10 mouse cellular contexts compared by ENCODE assay signal in the genomic region with DNA sequence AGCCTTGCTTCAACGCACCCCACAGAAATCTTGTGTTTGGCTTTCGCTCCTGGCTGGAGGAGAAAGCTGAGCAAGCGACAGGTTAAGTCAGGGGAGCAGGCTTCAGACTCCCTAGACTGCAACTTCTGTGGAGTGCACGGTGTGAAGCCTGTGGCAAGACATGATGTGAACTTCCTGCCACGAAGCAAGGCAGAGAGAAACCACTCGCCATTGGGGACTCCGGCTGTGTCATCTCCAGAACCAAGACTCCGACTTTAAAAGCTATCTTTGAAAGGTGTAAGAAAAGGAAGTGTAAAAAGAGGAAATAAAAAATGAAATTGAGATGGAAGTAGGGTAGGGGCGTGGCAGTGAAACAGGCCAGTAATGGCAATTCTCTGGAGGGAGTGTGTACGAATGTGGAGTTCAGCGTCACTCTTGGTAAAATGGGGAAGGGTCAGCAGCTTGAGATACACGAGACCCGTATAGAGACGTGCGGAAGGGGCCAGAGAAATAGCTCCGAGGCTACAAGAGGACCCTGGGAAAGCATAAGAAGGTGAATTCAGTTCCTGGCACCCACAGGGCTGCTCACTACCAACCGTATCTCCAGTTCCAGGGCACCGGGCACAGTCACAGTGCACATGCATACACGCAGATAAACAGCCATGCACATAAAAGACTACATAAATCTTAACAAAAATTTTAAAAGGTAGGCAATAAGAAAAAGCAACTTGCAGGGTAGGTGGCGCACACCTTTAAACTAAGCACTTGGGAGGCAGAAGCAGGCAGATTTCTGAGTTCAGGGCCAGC. TPM values are rescaled to one million over a fixed set of nuclear protein-coding genes. Genes with fewer than 3 reads are reported as not detected.
A peak's percentile ranks its signal among the peaks of the same experiment; 100 is the strongest.
DNase-seq lines count a peak whose midpoint lies in the region; ATAC-seq and TF ChIP-seq lines count a peak whose summit lies in the region.
"Had no signal": no experiment of that assay in that cellular context is flagged by ENCODE, and none has a peak within 500 bp of the region (broad histone marks: within the 10 kb centered on the region; RNA-seq: fewer than 3 reads in every experiment).

No protein-coding gene starts in this region.

- ATAC-seq in megakaryocyte-erythroid progenitor cell, adult 5-6 weeks (replicated peaks; ENCODE audit: low FRiP score, low TSS enrichment, poor library complexity, severe bottlenecking) = peak; percentile 63

- H3K9me3 ChIP-seq in midbrain, embryonic 10.5 days (replicated peaks) = no peaks in the 10 kb centered on the region
- H3K9me3 ChIP-seq: neural tube, embryonic 13.5 days had no signal

- H3K27ac ChIP-seq in thymus, adult 2 months (ENCODE audit: control insufficient read depth, insufficient read depth, low read length) = peak overlapping the region; percentile 70
- no peak overlapping the region for H3K27ac ChIP-seq in midbrain, embryonic 10.5 days (replicated peaks)
- H3K27ac ChIP-seq: neural tube, embryonic 13.5 days had no signal

- WGBS in thymus, adult 2 months = 24% methylated on average over 20 of the region's 20 CpGs
- WGBS in midbrain, embryonic 10.5 days = 87% methylated on average over 20 of the region's 20 CpGs

- peaks cover 22% of the 10 kb centered on the region for H3K4me1 ChIP-seq in thymus, adult 2 months (replicated peaks; ENCODE audit: control insufficient read depth, insufficient read depth, low read length)
- no peaks in the 10 kb centered on the region for H3K4me1 ChIP-seq in midbrain, embryonic 10.5 days
- H3K4me1 ChIP-seq: neural tube, embryonic 13.5 days had no signal

- H3K27me3 ChIP-seq in thymus, adult 2 months (ENCODE audit: control insufficient read depth, insufficient read depth, low read length) = no peaks in the 10 kb centered on the region
- no peaks in the 10 kb centered on the region for H3K27me3 ChIP-seq in midbrain, embryonic 10.5 days (ENCODE audit: low read depth, poor library complexity, severe bottlenecking)
- H3K27me3 ChIP-seq: neural tube, embryonic 13.5 days had no signal

- DNase-seq in thymus, adult 2 months = peak; percentile 52
- no peak for DNase-seq in thymus, postnatal 10 days (ENCODE audit: low spot score in 2 of 2)
- peak; percentile 87 for DNase-seq in induced T-regulatory cell, adult 2 months (ENCODE audit: low read depth)
- DNase-seq in urinary bladder, postnatal 14 days (ENCODE audit: low spot score) = no peak
- DNase-seq in midbrain, embryonic 10.5 days (ENCODE audit: low spot score) = no peak
- DNase-seq in heart, adult 18-20 months = no peak
- no peak for DNase-seq in kidney, postnatal 10 days
- DNase-seq: right cerebral cortex, postnatal 14 days had no signal

- TF ChIP-seq CTCF in thymus, adult 2 months (IDR thresholded peaks at IDR 0.05; ENCODE audit: borderline replicate concordance, control insufficient read depth, extremely low read depth, insufficient read depth, low read length, poor library complexity) = no peak

- no peak for TF ChIP-seq POLR2A in thymus, adult 2 months (IDR thresholded peaks at IDR 0.05; ENCODE audit: control insufficient read depth, extremely low read depth, insufficient read depth, low read length, poor library complexity)

- H3K36me3 ChIP-seq in thymus, adult 2 months (ENCODE audit: control insufficient read depth, insufficient read depth, low read length) = no peaks in the 10 kb centered on the region
- H3K36me3 ChIP-seq in midbrain, embryonic 10.5 days = no peaks in the 10 kb centered on the region
- H3K36me3 ChIP-seq: neural tube, embryonic 13.5 days had no signal

- H3K4me3 ChIP-seq in thymus, adult 2 months (ENCODE audit: control insufficient read depth, insufficient read depth, low read length) = peak overlapping the region; percentile 1; the same call in 1 of the 2 replicates
- no peak overlapping the region for H3K4me3 ChIP-seq in midbrain, embryonic 10.5 days
- H3K4me3 ChIP-seq: neural tube, embryonic 13.5 days had no signal

RNA-seq across cellular contexts. Expression of a gene that starts 57.1 kb away (rescaled TPM):
- polyA plus RNA-seq in thymus, adult 2 months (2012; rRNA removed) = 54.4 and 64.4 TPM in 2 replicates
- total RNA-seq in megakaryocyte-erythroid progenitor cell, adult 5-6 weeks (2014; fragmentation: Nextera tagmentation) = 138 and 152 TPM in 2 replicates
- 50.4 and 67.2 TPM in 2 replicates for total RNA-seq in megakaryocyte-erythroid progenitor cell, adult 5-6 weeks (2017)
- polyA plus RNA-seq in midbrain, embryonic 10.5 days (2016; fragmentation: Nextera tagmentation; extraction: Ambion mirVana) = 13.0 and 15.3 TPM in 2 replicates
- total RNA-seq in heart, adult 18-20 months (2021) = 10 to 100 TPM; 57.8 to 59.9 TPM

Comparison
In these comparisons a context has a peak if more than half of its experiments do, and no peak if none do; other contexts are left out.
1. DNase-seq: peak in thymus, adult 2 months (single experiment) and induced T-regulatory cell, adult 2 months (single experiment); none in thymus, postnatal 10 days (0 of 2), urinary bladder, postnatal 14 days (single experiment), midbrain, embryonic 10.5 days (single experiment), heart, adult 18-20 months (0 of 2) and kidney, postnatal 10 days (single experiment).